In the genomic region with DNA sequence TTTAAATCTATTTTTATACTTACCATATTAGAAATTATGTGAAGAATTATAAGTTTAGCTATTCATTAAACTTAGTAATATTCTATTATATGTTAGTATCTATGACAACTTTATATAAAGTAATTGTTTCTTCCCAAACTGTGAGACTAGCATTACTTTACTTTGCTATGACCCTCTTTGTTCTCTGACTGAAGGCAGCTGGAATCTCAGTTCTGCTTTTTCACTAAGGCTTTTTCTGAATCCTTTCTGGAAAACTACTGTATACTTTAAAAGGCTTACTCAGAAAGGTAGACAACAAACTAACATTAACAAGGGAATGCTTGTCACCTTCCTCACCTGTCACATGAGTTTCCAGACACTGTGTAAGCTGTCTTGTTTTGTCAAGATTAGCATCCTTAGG, we compare ENCODE assay signal across 16 mouse cellular contexts.
"Had no signal": no experiment of that assay in that cellular context is flagged by ENCODE, and none has a peak within 500 bp of the region (broad histone marks: within the 10 kb centered on the region; RNA-seq: fewer than 3 reads in every experiment).

No protein-coding gene starts in this region.

- H3K27ac ChIP-seq: neural tube, embryonic 13.5 days; neural tube, embryonic 15.5 days; stomach, embryonic 15.5 days; stomach, postnatal 0 days had no signal

- H3K4me3 ChIP-seq: neural tube, embryonic 13.5 days; neural tube, embryonic 15.5 days; stomach, embryonic 15.5 days had no signal

- H3K4me1 ChIP-seq: neural tube, embryonic 13.5 days; neural tube, embryonic 15.5 days; stomach, embryonic 15.5 days had no signal

- H3K9ac ChIP-seq: neural tube, embryonic 13.5 days; neural tube, embryonic 15.5 days; stomach, embryonic 15.5 days had no signal

- H3K27me3 ChIP-seq: neural tube, embryonic 13.5 days; neural tube, embryonic 15.5 days; stomach, embryonic 15.5 days had no signal

- H3K4me2 ChIP-seq: neural tube, embryonic 13.5 days; neural tube, embryonic 15.5 days; stomach, embryonic 15.5 days had no signal

- H3K9me3 ChIP-seq: neural tube, embryonic 13.5 days; neural tube, embryonic 15.5 days; stomach, embryonic 15.5 days had no signal

- DNase-seq: retina, postnatal 1 day; right cerebral cortex, adult 18-20 months; right cerebral cortex, postnatal 14 days; right cerebral cortex, postnatal 25 days; right cerebral cortex, postnatal 4 days; spleen, adult 18-20 months; thymus, adult 18-20 months; thymus, adult 2 months; thymus, postnatal 14 days; thymus, postnatal 25 days; thymus, postnatal 36 days; thymus, postnatal 4 days had no signal
